Mouse (Mus musculus): ENCODE data around the gene Palld. TPM values are rescaled to one million over a fixed set of nuclear protein-coding genes. Genes with fewer than 3 reads are reported as not detected.
A peak's percentile ranks its signal among the peaks of the same experiment; 100 is the strongest.

The Palld gene
- total and polyA plus RNA-seq, 2 experiments from 2014 or later: 10.7 to 11.0 TPM

- 82% methylated on average over 3 of the region's 3 CpGs for WGBS
- no peaks in the 10 kb centered on the region for H3K27me3 ChIP-seq (ENCODE audit: insufficient read depth, low read length)
- DNase-seq: no peak
- no peak overlapping the region for H3K4me3 ChIP-seq (ENCODE audit: low read depth, low read length)
- no peaks in the 10 kb centered on the region for H3K9me3 ChIP-seq (ENCODE audit: low read length)
- ATAC-seq: 0 out of 2 replicates have a peak, but pooled peaks have one; percentile 14
- H3K4me1 ChIP-seq (ENCODE audit: insufficient read depth): no peaks in the 10 kb centered on the region
- no peak for TF ChIP-seq CTCF (IDR thresholded peaks at IDR 0.05; ENCODE audit: low read depth)
- H3K27ac ChIP-seq (ENCODE audit: low read depth, low read length): no peak overlapping the region
- no peak overlapping the region for H3K9ac ChIP-seq
- no peak overlapping the region for H3K4me2 ChIP-seq (ENCODE audit: low read depth)
- H3K36me3 ChIP-seq (ENCODE audit: insufficient read depth): no peaks in the 10 kb centered on the region
These were observed 263.5 kb downstream of the Palld start for GRCm38 (mm10) chr8:61639008-61639407.

- Histone ChIP-seq H3K4me2 (ENCODE audit: low read depth) (no peak overlapping the region), H3K27ac (ENCODE audit: low read depth, low read length) (no peak overlapping the region), H3K4me3 (ENCODE audit: low read depth, low read length) (no peak overlapping the region), H3K27me3 (ENCODE audit: insufficient read depth, low read length) (no peaks in the 10 kb centered on the region), H3K9me3 (ENCODE audit: low read length) (no peaks in the 10 kb centered on the region), H3K36me3 (ENCODE audit: insufficient read depth) (no peaks in the 10 kb centered on the region), H3K4me1 (ENCODE audit: insufficient read depth) (no peaks in the 10 kb centered on the region), H3K9ac (no peak overlapping the region)
- ATAC-seq (no peak), DNase-seq (no peak)
- no peak for TF ChIP-seq CTCF (IDR thresholded peaks at IDR 0.05; ENCODE audit: low read depth)
- WGBS: 83% methylated on average over 4 of the region's 4 CpGs
These were observed 264.8 kb downstream of the Palld start for GRCm38 (mm10) chr8:61637736-61638135.

- no peak for ATAC-seq
- no peak for DNase-seq
- Histone ChIP-seq H3K36me3 (ENCODE audit: insufficient read depth) (no peaks in the 10 kb centered on the region), H3K9me3 (ENCODE audit: low read length) (no peaks in the 10 kb centered on the region), H3K27me3 (ENCODE audit: insufficient read depth, low read length) (no peaks in the 10 kb centered on the region), H3K9ac (no peak overlapping the region), H3K4me1 (ENCODE audit: insufficient read depth) (no peaks in the 10 kb centered on the region), H3K4me3 (ENCODE audit: low read depth, low read length) (no peak overlapping the region), H3K4me2 (ENCODE audit: low read depth) (no peak overlapping the region), H3K27ac (ENCODE audit: low read depth, low read length) (no peak overlapping the region)
- no peak for TF ChIP-seq CTCF (IDR thresholded peaks at IDR 0.05; ENCODE audit: low read depth)
- WGBS: 70% methylated on average over 1 of the region's 1 CpGs
These were observed 267.7 kb downstream of the Palld start for GRCm38 (mm10) chr8:61634811-61635210.

GRCm38 (mm10) chr8:61632331-61632730, 270.2 kb downstream of the Palld start:
- H3K27me3 ChIP-seq (ENCODE audit: insufficient read depth, low read length): no peaks in the 10 kb centered on the region
- WGBS: 65% methylated on average over 2 of the region's 2 CpGs
- no peak for TF ChIP-seq CTCF (IDR thresholded peaks at IDR 0.05; ENCODE audit: low read depth)

GRCm38 (mm10) chr8:61629631-61629968, 272.9 kb downstream of the Palld start:
- Histone ChIP-seq H3K27me3 (ENCODE audit: insufficient read depth, low read length) (no peaks in the 10 kb centered on the region), H3K4me3 (ENCODE audit: low read depth, low read length) (no peak overlapping the region), H3K4me2 (ENCODE audit: low read depth) (no peak overlapping the region), H3K9ac (no peak overlapping the region), H3K36me3 (ENCODE audit: insufficient read depth) (no peaks in the 10 kb centered on the region), H3K4me1 (ENCODE audit: insufficient read depth) (no peaks in the 10 kb centered on the region), H3K27ac (ENCODE audit: low read depth, low read length) (no peak overlapping the region), H3K9me3 (ENCODE audit: low read length) (no peaks in the 10 kb centered on the region)
- 43% methylated on average over 1 of the region's 1 CpGs for WGBS
- ATAC-seq: no peak
- no peak for DNase-seq
- TF ChIP-seq CTCF (IDR thresholded peaks at IDR 0.05; ENCODE audit: low read depth): no peak

More at GRCm38 (mm10) chr8:61632331-61632730, 270.2 kb downstream of the Palld start:
- no peak for ATAC-seq
- H3K9me3 ChIP-seq (ENCODE audit: low read length): no peaks in the 10 kb centered on the region
- no peaks in the 10 kb centered on the region for H3K36me3 ChIP-seq (ENCODE audit: insufficient read depth)
- H3K4me2 ChIP-seq (ENCODE audit: low read depth): no peak overlapping the region
- no peak for DNase-seq
- no peak overlapping the region for H3K4me3 ChIP-seq (ENCODE audit: low read depth, low read length)
- no peak overlapping the region for H3K27ac ChIP-seq (ENCODE audit: low read depth, low read length)
- H3K4me1 ChIP-seq (ENCODE audit: insufficient read depth): no peaks in the 10 kb centered on the region
- H3K9ac ChIP-seq: no peak overlapping the region

- H3K27ac ChIP-seq (ENCODE audit: low read depth, low read length): no peak overlapping the region
- no peaks in the 10 kb centered on the region for H3K9me3 ChIP-seq (ENCODE audit: low read length)
- WGBS: 69% methylated on average over 3 of the region's 3 CpGs
- H3K4me1 ChIP-seq (ENCODE audit: insufficient read depth): no peaks in the 10 kb centered on the region
- no peaks in the 10 kb centered on the region for H3K27me3 ChIP-seq (ENCODE audit: insufficient read depth, low read length)
- no peak overlapping the region for H3K9ac ChIP-seq
- H3K4me3 ChIP-seq (ENCODE audit: low read depth, low read length): no peak overlapping the region
- no peaks in the 10 kb centered on the region for H3K36me3 ChIP-seq (ENCODE audit: insufficient read depth)
- H3K4me2 ChIP-seq (ENCODE audit: low read depth): no peak overlapping the region
- ATAC-seq: no peak
- DNase-seq: no peak
- no peak for TF ChIP-seq CTCF (IDR thresholded peaks at IDR 0.05; ENCODE audit: low read depth)
These were observed 273.4 kb downstream of the Palld start for GRCm38 (mm10) chr8:61628938-61629630.

- Histone ChIP-seq H3K4me3 (ENCODE audit: low read depth, low read length) (no peak overlapping the region), H3K9ac (no peak overlapping the region), H3K36me3 (ENCODE audit: insufficient read depth) (no peaks in the 10 kb centered on the region), H3K4me1 (ENCODE audit: insufficient read depth) (no peaks in the 10 kb centered on the region), H3K9me3 (ENCODE audit: low read length) (no peaks in the 10 kb centered on the region), H3K27ac (ENCODE audit: low read depth, low read length) (no peak overlapping the region), H3K27me3 (ENCODE audit: insufficient read depth, low read length) (no peaks in the 10 kb centered on the region), H3K4me2 (ENCODE audit: low read depth) (no peak overlapping the region)
- DNase-seq (no peak), ATAC-seq (no peak)
- no peak for TF ChIP-seq CTCF (IDR thresholded peaks at IDR 0.05; ENCODE audit: low read depth)
- WGBS: 94% methylated on average over 8 of the region's 8 CpGs
These were observed 276.1 kb downstream of the Palld start for GRCm38 (mm10) chr8:61626246-61626952.
